Mouse (Mus musculus) embryonic facial prominence, embryonic 13.5 days (tissue): Measurements from ENCODE around the gene Cpm. TPM values are rescaled to one million over a fixed set of nuclear protein-coding genes. Genes with fewer than 3 reads are reported as not detected.

Source experiments
- ATAC-seq: fragments of 200-750 bp; cut with Nextera tagmentation; 2 replicates; pipeline ENCODE4 v1.8.0; 2017; ENCODE audit warnings: low read depth; ENCODE audit not compliant: insufficient number of reproducible peaks, insufficient read depth, low FRiP score, low TSS enrichment
- H3K27ac ChIP-seq: fragments of 300-500 bp; sonication (generic); 2 replicates; pipeline ENCODE4 v1.5.1; 2015; ENCODE audit warnings: moderate library complexity, mild to moderate bottlenecking, inconsistent platforms
- H3K27me3 ChIP-seq: fragments of 300-500 bp; sonication (generic); 2 replicates; pipeline ENCODE4 v1.6.1; 2015; ENCODE audit warnings: mild to moderate bottlenecking, inconsistent platforms
- H3K36me3 ChIP-seq: fragments of 300-500 bp; sonication (generic); 2 replicates; pipeline ENCODE4 v1.6.1; 2015; ENCODE audit warnings: mild to moderate bottlenecking, inconsistent platforms
- H3K4me1 ChIP-seq: fragments of 300-500 bp; sonication (generic); 2 replicates; pipeline ENCODE4 v1.6.1; 2015; ENCODE audit warnings: inconsistent platforms
- H3K4me2 ChIP-seq: fragments of 300-500 bp; sonication (generic); 2 replicates; pipeline ENCODE4 v1.6.1; 2015; ENCODE audit warnings: moderate library complexity, mild to moderate bottlenecking, inconsistent platforms
- H3K4me3 ChIP-seq: fragments of 300-500 bp; sonication (generic); 2 replicates; pipeline ENCODE4 v1.5.1; 2015; ENCODE audit warnings: mild to moderate bottlenecking, inconsistent platforms
- H3K9ac ChIP-seq: fragments of 300-500 bp; sonication (generic); 2 replicates; pipeline ENCODE4 v1.6.1; 2015; ENCODE audit warnings: mild to moderate bottlenecking, inconsistent platforms
- H3K9me3 ChIP-seq: fragments of 300-500 bp; sonication (generic); 2 replicates; pipeline ENCODE4 v1.6.1; 2016; ENCODE audit warnings: inconsistent platforms
- WGBS: fragments of 180-500 bp; shearing (Covaris S2); methylation state at CpG from one replicate; pipeline ENCODE4 v1.1.7; 2015; ENCODE audit warnings: mixed read lengths; 5-methylcytosine and 5-hydroxymethylcytosine counted together
- polyA plus RNA-seq: library from polyadenylated mRNA; unstranded; fragments of >200 nt; fragmentation: Nextera tagmentation; extraction: Ambion mirVana; gene quantifications from 2 replicates; pipeline ENCODE4 v1.2.1, GENCODE M21; 2015

The Cpm gene
- polyA plus RNA-seq, 1 experiment from 2014 or later = 25.6 TPM

DNA sequence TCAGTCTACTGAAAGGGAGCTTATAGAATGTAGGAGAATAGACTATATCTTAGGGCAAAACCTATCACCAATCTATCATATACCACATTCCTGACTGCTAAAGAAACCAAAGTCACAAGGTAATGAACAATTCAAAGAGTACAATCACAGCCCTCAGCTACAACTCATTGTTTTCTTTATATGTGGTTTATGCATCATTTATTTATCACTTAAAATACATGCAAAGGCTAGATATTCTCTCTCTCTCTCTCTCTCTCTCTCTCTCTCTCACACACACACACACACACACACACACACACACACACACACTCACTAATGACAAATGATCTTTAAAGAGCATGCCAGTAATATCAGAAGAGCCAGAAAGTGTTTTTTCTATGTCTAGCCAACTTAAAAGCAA is 76.5 kb downstream of the Cpm start:
- Histone ChIP-seq H3K9ac (no peak overlapping the region), H3K36me3 (peaks cover 56% of the 10 kb centered on the region), H3K27ac (no peak overlapping the region), H3K9me3 (no peaks in the 10 kb centered on the region), H3K27me3 (no peaks in the 10 kb centered on the region), H3K4me2 (no peak overlapping the region), H3K4me3 (no peak overlapping the region), H3K4me1 (peaks cover 10% of the 10 kb centered on the region)
- no peak for ATAC-seq

DNA sequence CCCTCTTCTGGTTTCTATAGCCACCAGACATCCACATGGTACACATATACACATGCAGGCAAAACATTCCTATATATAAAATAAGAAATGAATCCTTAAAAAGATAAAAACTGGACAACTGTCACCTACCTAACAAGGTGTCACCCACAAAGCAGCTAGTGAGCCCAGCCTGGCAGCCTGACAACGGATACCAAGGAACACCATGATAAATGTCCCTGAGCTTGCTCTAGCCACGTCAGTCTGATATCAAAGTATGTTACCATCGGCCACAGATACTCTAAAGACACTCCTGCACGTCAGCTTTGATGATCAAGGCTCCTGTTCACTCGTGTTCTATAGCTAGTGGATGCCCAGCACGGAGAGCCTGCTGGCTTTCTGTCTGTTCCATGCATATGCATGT is 77.1 kb downstream of the Cpm start:
- Histone ChIP-seq H3K4me2 (no peak overlapping the region), H3K9ac (no peak overlapping the region), H3K27me3 (no peaks in the 10 kb centered on the region), H3K27ac (no peak overlapping the region), H3K4me3 (no peak overlapping the region), H3K9me3 (no peaks in the 10 kb centered on the region), H3K4me1 (peaks cover 10% of the 10 kb centered on the region), H3K36me3 (peaks cover 52% of the 10 kb centered on the region)
- no peak for ATAC-seq
- WGBS = 91% methylated on average over 6 of the region's 6 CpGs

DNA sequence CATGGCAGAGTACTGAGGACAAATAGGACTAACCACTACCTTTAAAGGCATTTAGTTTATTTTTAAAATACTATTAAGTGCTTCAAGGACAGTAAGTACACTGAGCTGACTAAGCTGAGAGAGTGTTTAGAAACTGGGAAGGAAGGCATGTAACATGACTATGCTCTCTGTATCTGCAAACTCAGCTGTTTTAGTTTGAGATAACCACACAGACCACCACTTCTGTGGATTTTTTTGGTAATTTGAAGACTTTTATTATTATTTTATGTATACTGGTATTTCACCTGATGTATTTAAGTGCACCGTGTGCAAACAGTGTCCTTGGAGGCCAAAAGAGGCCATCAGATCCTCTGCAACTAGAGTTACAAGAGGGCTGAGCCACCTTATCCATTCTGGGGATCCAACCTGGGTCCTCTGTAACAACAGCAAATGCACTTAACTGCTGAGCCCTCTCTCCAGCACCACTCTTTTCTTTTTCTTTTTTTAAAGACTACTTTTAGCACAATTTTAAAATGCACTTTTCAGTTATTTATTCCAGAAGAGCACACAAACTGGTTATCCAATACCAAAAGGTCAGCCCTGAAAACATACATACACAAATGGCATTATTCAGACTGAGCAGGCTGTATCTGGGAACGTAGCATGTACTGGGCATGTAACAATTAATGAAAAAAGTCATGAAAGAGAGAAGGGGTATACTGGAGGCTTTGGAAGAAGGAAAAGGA is 78.0 kb downstream of the Cpm start:
- Histone ChIP-seq H3K4me2 (no peak overlapping the region), H3K27ac (no peak overlapping the region), H3K27me3 (no peaks in the 10 kb centered on the region), H3K4me3 (no peak overlapping the region), H3K9ac (no peak overlapping the region), H3K9me3 (no peaks in the 10 kb centered on the region), H3K36me3 (peaks cover 44% of the 10 kb centered on the region), H3K4me1 (peaks cover 10% of the 10 kb centered on the region)
- 91% methylated on average over 2 of the region's 2 CpGs for WGBS
- ATAC-seq = no peak

- Histone ChIP-seq H3K9me3 (no peaks in the 10 kb centered on the region), H3K4me2 (peak overlapping the region; percentile 69; the same call in 1 of the 2 replicates), H3K4me3 (0 out of 2 replicates have a peak overlapping the region, but pooled peaks have one; percentile 86), H3K9ac (no peak overlapping the region), H3K36me3 (peaks cover 35% of the 10 kb centered on the region), H3K27me3 (no peaks in the 10 kb centered on the region), H3K27ac (no peak overlapping the region), H3K4me1 (peaks cover 10% of the 10 kb centered on the region)
- no peak for ATAC-seq
- 95% methylated on average over 2 of the region's 2 CpGs for WGBS
Measured at GRCm38 (mm10) chr10:117708376-117708775, 79.1 kb downstream of the Cpm start.

- 85% methylated on average over 9 of the region's 9 CpGs for WGBS
- Histone ChIP-seq H3K4me1 (peaks cover 10% of the 10 kb centered on the region), H3K4me2 (peak overlapping the region; percentile 69), H3K4me3 (peak overlapping the region; percentile 86), H3K9me3 (no peaks in the 10 kb centered on the region), H3K27me3 (no peaks in the 10 kb centered on the region), H3K9ac (peak overlapping the region; percentile 100), H3K36me3 (peaks cover 30% of the 10 kb centered on the region), H3K27ac (no peak overlapping the region)
- no peak for ATAC-seq
Measured at GRCm38 (mm10) chr10:117708856-117709255, 79.6 kb downstream of the Cpm start.

DNA sequence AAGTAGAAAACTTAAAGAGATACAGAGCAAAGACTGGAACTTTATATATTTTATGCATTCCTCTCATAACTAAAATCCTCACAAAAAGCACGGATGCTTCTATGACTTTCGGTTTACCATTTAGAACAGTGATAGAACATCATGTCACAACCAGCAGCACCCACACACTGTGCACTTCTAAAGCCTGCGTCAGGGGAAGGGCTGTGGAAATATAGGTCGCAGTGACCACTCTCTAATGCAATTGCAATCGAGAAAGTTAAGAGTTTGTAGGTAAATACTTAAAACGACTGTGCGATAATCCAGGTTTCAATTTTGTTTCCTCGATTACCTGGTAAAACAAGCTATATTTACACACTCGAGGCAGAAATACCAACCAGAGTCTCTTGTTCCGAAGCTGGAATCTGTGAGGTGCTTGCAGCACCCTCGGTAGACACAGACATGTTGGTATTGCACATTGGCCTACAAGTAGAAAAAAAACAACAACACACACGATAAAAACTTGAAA is 80.1 kb downstream of the Cpm start:
- Histone ChIP-seq H3K9ac (peak overlapping the region; percentile 100), H3K27me3 (no peaks in the 10 kb centered on the region), H3K27ac (peak overlapping the region; percentile 98; the same call in 1 of the 2 replicates), H3K9me3 (no peaks in the 10 kb centered on the region), H3K4me3 (peak overlapping the region; percentile 86), H3K36me3 (peaks cover 26% of the 10 kb centered on the region), H3K4me1 (peaks cover 10% of the 10 kb centered on the region), H3K4me2 (peak overlapping the region; percentile 69)
- WGBS = 47% methylated on average over 12 of the region's 12 CpGs
- no peak for ATAC-seq

DNA sequence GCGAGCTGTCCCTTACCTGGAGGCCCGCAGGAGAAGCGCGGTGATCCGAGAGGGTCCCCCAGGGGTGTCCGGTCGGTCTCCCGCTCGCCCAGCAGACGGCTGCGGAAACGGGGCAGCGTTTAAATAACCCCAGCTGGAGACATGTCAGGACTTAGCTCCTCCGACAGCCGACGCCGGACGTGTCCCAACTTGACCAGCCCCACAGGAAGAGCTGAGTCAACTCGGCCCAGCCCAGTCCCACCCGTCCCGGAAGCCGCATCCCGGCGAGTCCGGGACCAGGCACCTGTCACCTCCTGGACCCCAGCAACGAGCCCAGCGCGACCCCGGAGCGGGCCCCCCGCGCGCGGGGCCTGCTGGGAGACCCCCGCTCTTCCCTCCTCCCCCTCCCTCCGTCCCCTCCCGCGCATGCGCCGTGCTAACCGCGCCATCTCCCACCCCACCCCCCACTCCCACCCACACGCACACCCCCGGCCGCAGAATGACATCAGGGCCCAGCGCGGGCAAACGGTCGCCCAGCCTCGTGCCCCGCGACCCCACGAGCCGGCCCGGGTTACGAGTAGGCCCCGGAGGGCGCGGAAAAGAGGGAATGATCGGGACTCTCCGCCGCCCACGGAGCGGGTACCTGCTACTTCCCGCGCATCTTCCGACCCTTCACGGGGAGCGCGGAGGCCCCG is 80.8 kb downstream of the Cpm start:
- H3K27me3 ChIP-seq = no peaks in the 10 kb centered on the region
- peaks cover 21% of the 10 kb centered on the region for H3K36me3 ChIP-seq
- peak overlapping the region; percentile 100 for H3K9ac ChIP-seq
- H3K4me3 ChIP-seq = peak overlapping the region; percentile 86
- peak overlapping the region; percentile 69 for H3K4me2 ChIP-seq
- peak; percentile 59 for ATAC-seq
- H3K27ac ChIP-seq = peak overlapping the region; percentile 98
- under 1% methylated on average over 47 of the region's 71 CpGs for whole genome bisulfite sequencing
- no peaks in the 10 kb centered on the region for H3K9me3 ChIP-seq
- peaks cover 10% of the 10 kb centered on the region for H3K4me1 ChIP-seq

- Histone ChIP-seq H3K27me3 (no peaks in the 10 kb centered on the region), H3K36me3 (peaks cover 15% of the 10 kb centered on the region), H3K9ac (peak within 1 kb of the TSS; percentile 100), H3K9me3 (no peaks in the 10 kb centered on the region), H3K4me2 (peak within 1 kb of the TSS; percentile 69), H3K4me1 (peaks cover 10% of the 10 kb centered on the region), H3K27ac (peak within 1 kb of the TSS; percentile 98), H3K4me3 (peak within 1 kb of the TSS; percentile 86)
- ATAC-seq = peak; percentile 94
- WGBS = under 1% methylated on average over 52 of the region's 52 CpGs
Measured at GRCm38 (mm10) chr10:117710604-117711141, 81.4 kb downstream of the Cpm start, which contains the start of gene Mdm2. Gene Mdm2 (minus strand): TSS chr10:117710758.

DNA sequence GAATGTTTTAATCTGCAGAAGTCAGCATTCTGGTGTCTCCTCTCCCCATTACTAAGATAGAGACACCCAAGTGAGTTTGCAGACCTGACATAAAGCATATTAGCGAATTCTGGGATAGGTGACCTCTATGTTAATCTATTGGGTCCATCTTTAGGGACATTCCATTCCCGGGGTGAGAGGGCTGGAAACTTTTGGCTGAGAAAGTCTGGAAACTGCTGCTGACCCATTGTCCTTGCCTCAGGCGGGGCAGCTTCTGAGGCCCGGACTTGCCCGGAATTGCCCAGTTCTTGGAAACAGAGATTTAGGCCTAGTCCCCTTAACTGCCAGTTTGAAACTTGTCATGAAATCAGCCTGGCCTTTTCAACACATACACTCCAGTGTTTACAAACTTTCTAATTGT is 82.1 kb downstream of the Cpm start:
- Histone ChIP-seq H3K4me2 (peak overlapping the region; percentile 69), H3K4me1 (peaks cover 10% of the 10 kb centered on the region), H3K27me3 (no peaks in the 10 kb centered on the region), H3K9ac (no peak overlapping the region), H3K27ac (no peak overlapping the region), H3K9me3 (no peaks in the 10 kb centered on the region), H3K4me3 (peak overlapping the region; percentile 86), H3K36me3 (peaks cover 12% of the 10 kb centered on the region)
- no peak for ATAC-seq
- WGBS = 64% methylated on average over 5 of the region's 5 CpGs

DNA sequence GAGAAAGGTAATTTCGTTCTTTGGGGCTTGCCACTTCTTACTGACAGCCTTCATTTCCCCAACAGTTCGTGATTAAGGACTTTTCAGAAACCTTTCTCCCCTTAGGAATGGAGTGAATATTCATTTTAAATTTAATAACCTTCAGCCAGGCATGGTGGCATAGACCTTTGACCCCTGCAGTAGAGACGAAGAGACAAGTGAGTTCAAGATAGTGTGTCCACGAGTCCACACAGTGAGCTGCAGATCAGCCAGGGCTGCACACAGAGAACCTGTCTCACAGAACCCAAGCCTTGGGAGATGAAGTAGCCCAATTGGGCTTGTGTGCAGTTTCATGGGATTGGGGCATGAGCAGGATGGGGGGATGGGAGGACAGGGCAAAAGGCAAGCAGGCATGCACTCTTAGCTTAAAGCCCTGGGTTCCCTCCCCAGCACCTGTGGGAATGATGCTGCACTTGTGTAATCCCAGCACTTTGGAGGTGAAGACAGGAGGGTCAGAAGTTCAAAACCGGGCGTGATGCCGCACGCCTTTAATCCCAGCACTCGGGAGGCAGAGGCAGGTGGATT is 83.0 kb downstream of the Cpm start:
- no peak overlapping the region for H3K27ac ChIP-seq
- ATAC-seq = no peak
- H3K9ac ChIP-seq = no peak overlapping the region
- no peaks in the 10 kb centered on the region for H3K27me3 ChIP-seq
- 85% methylated on average over 9 of the region's 9 CpGs for WGBS
- peaks cover 4% of the 10 kb centered on the region; the same call in 1 of the 2 replicates for H3K36me3 ChIP-seq
- peaks cover 10% of the 10 kb centered on the region for H3K4me1 ChIP-seq
- H3K4me3 ChIP-seq = no peak overlapping the region
- H3K9me3 ChIP-seq = no peaks in the 10 kb centered on the region
- H3K4me2 ChIP-seq = no peak overlapping the region

DNA sequence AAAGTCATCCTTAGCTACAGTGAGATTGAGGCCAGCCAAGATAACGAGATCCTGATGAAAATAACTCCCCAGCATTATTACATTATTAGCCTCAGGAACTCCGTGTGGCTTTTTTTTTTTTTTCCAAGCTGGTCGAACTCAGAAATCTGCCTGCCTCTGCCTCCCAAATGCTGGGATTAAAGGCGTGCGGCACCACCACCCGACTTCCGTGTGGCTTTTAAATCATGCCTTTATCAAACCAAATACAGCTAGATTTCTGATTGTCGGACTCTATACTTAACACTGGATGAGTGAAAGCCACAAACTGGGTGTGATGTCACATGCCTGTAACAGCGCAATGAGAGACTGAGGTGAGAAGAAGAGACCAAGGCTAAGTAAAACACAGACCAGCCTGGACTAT is 83.6 kb downstream of the Cpm start:
- no peak overlapping the region for H3K27ac ChIP-seq
- no peaks in the 10 kb centered on the region for H3K9me3 ChIP-seq
- WGBS = 87% methylated on average over 9 of the region's 9 CpGs
- H3K4me1 ChIP-seq = peaks cover 16% of the 10 kb centered on the region
- H3K4me2 ChIP-seq = no peak overlapping the region
- H3K9ac ChIP-seq = no peak overlapping the region
- H3K27me3 ChIP-seq = no peaks in the 10 kb centered on the region
- no peak for ATAC-seq
- no peaks in the 10 kb centered on the region for H3K36me3 ChIP-seq
- no peak overlapping the region for H3K4me3 ChIP-seq
